Mouse (Mus musculus): ENCODE data around the gene Defa36. TPM values are rescaled to one million over a fixed set of nuclear protein-coding genes. Genes with fewer than 3 reads are reported as not detected.
"Not testable (repeated sequence)": the region's sequence is repeated elsewhere in the genome, so short reads cannot be mapped to it uniquely, and the experiment has no call there.

Gene Defa36
- polyA plus RNA-seq (2012; rRNA removed) = not detected in 2 replicates

DNA sequence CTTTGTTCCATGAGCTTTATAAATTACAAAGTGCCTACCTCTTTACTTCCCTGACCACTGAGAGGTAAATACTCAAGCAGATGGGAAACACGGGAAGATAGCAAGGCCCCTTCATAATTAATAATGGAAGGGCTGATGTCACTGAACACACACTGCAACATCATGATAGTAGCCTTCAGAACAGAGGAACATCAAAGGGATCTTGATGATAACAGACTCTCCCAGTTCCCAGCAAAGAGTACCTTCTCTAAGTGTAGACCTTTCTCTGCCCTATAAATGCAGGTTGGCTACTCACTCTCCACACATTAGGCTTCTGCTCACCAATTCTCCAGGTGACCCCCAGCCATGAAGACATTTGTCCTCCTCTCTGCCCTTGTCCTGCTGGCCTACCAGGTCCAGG, at the start of gene Defa36:
Gene Defa36, plus strand, starts transcription at position 301 of the 400 bp plus-strand sequence.
- H3K27ac ChIP-seq (ENCODE audit: insufficient read depth, low read length); H3K4me1 ChIP-seq (ENCODE audit: control insufficient read depth, insufficient read depth, low read length): not testable (repeated sequence)

DNA sequence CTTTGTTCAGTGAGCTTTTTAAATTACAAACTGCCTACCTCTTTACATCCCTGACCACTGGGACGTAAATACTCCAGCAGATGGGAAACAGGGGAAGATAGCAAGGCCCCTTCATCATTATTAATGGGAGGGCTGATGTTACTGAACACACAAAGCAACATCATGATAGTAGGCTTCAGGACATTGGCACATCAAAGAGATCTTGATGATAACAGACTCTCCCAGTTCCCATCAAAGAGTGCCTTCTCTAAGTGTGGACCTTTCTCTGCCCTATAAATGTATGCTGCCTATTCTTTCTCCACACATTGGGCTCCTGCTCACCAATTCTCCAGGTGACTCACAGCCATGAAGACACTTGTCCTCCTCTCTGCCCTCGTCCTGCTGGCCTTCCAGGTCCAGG, 49.0 kb upstream of the Defa36 start, which contains the start of gene Defa2:
Gene Defa2, plus strand, starts transcription at position 301 of the 400 bp plus-strand sequence.
- not testable (repeated sequence) for H3K27ac ChIP-seq (ENCODE audit: insufficient read depth, low read length); H3K4me3 ChIP-seq (ENCODE audit: insufficient read depth, low read length); H3K4me1 ChIP-seq (ENCODE audit: control insufficient read depth, insufficient read depth, low read length)

More for the DNA sequence above, at the start of gene Defa36:
- not testable (repeated sequence) for H3K4me3 ChIP-seq (ENCODE audit: insufficient read depth, low read length)

GRCm38 (mm10) chr8:21391511-21391910, 35.7 kb upstream of the Defa36 start, which contains the start of gene Defa33:
TSS of gene Defa33 (plus strand) at chr8:21391811.
- H3K4me3 ChIP-seq (ENCODE audit: insufficient read depth, low read length); H3K4me1 ChIP-seq (ENCODE audit: control insufficient read depth, insufficient read depth, low read length); H3K27ac ChIP-seq (ENCODE audit: insufficient read depth, low read length): not testable (repeated sequence)

GRCm38 (mm10) chr8:21456460-21456859, 29.2 kb downstream of the Defa36 start, which contains the start of gene Gm7849:
TSS of gene Gm7849 (minus strand) at chr8:21456560.
- H3K4me3 ChIP-seq (ENCODE audit: insufficient read depth, low read length); H3K4me1 ChIP-seq (ENCODE audit: control insufficient read depth, insufficient read depth, low read length); H3K27ac ChIP-seq (ENCODE audit: insufficient read depth, low read length): not testable (repeated sequence)

Other genes starting within 250 kb of the Defa36 start
- not detected in 2 replicates for gene Defa31, start 235.8 kb upstream of the Defa36 start, polyA plus RNA-seq (2012; rRNA removed)
- gene Gm15293, start 225.8 kb upstream of the Defa36 start, polyA plus RNA-seq (2012; rRNA removed) = not detected in 2 replicates
- gene Gm15292, start 177.7 kb upstream of the Defa36 start, polyA plus RNA-seq (2012; rRNA removed) = not detected in 2 replicates
- gene Defa27, start 111.9 kb upstream of the Defa36 start, polyA plus RNA-seq (2012; rRNA removed) = not detected in 2 replicates
- gene Defa29, start 100.4 kb upstream of the Defa36 start, polyA plus RNA-seq (2012; rRNA removed) = not detected in 2 replicates
- gene Defa2, start 48.9 kb upstream of the Defa36 start, polyA plus RNA-seq (2012; rRNA removed) = not detected in 2 replicates
- gene Defa33, start 35.6 kb upstream of the Defa36 start, polyA plus RNA-seq (2012; rRNA removed) = not detected in 2 replicates
- not detected in 2 replicates for gene Gm7849, start 29.1 kb downstream of the Defa36 start, polyA plus RNA-seq (2012; rRNA removed)
- not detected in 2 replicates for gene Defa20, start 81.8 kb downstream of the Defa36 start, polyA plus RNA-seq (2012; rRNA removed)
- gene Defa32, start 101.6 kb downstream of the Defa36 start, polyA plus RNA-seq (2012; rRNA removed) = not detected in 2 replicates
- not detected in 2 replicates for gene Defa37, start 138.0 kb downstream of the Defa36 start, polyA plus RNA-seq (2012; rRNA removed)
- gene Defa28, start 155.6 kb downstream of the Defa36 start, polyA plus RNA-seq (2012; rRNA removed) = not detected in 2 replicates
- gene Gm7861, start 167.1 kb downstream of the Defa36 start, polyA plus RNA-seq (2012; rRNA removed) = not detected in 2 replicates
- gene Defa26, start 190.8 kb downstream of the Defa36 start, polyA plus RNA-seq (2012; rRNA removed) = not detected in 2 replicates
- gene Defa17, start 228.4 kb downstream of the Defa36 start, polyA plus RNA-seq (2012; rRNA removed) = not detected in 2 replicates
- not detected in 2 replicates for gene Defa34, start 238.4 kb downstream of the Defa36 start, polyA plus RNA-seq (2012; rRNA removed)

Measured in cortical plate, adult 2 months (tissue).